Mouse (Mus musculus) hindlimb bud, embryonic 11.5 days (tissue): ENCODE data around the gene Ntn4.

Experiments used
- DNase-seq: peaks from one replicate; pipeline ENCODE4 v3.0.0-alpha.2; 2012; ENCODE audit warnings: low read depth, low spot score; ENCODE audit errors: extremely low spot score

The Ntn4 gene

DNA sequence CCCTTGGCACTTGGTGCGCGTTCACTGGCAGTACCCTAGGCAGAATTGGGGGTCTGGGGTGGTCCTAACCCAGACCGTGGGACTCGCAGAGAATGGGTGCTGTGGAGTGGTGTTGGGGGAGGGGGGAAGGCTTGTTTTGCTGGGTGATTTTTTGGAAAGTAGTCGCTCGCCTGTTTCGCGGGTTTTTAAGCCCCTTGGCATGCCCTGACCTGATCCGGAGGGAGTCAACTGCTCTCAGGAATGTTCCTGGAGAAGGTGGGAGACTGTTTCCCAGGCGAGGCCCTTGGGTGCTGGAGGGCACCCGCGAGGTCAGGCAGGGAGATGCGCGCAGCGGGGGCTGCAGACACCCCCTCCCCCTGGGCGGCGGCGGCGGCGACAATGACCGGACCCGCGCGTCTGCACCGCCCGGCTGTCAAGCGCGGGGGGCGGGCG is at the start of gene Ntn4:
Gene Ntn4, plus strand, starts transcription at position 161 of the 432 bp plus-strand sequence.
- DNase-seq, result no peak

DNA sequence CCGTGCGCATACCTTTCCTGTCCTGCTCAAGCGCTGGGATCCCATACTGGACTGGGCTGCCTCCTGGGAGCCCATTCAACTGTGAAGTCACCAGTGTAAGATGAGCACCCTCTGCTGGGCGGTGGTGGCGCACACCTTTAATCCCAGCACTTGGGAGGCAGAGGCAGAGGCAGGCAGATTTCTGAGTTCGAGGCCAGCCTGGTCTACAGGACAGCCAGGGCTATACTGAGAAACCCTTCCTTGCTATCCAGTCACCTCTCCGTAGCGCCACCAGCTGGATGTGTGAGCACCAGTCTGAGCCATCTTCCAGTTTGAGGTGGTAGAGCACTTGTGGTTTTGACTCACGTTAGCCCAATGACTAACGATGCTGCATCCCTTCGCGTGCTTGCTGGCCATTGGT is 48.0 kb upstream of the Ntn4 start:
- DNase-seq, result no peak

GRCm38 (mm10) chr10:93594022-93594482 is 46.4 kb upstream of the Ntn4 start:
- peak; percentile 37 for DNase-seq

GRCm38 (mm10) chr10:93595831-93596230 is 44.6 kb upstream of the Ntn4 start:
- DNase-seq, result no peak

GRCm38 (mm10) chr10:93596641-93597040 is 43.8 kb upstream of the Ntn4 start:
- no peak for DNase-seq

DNA sequence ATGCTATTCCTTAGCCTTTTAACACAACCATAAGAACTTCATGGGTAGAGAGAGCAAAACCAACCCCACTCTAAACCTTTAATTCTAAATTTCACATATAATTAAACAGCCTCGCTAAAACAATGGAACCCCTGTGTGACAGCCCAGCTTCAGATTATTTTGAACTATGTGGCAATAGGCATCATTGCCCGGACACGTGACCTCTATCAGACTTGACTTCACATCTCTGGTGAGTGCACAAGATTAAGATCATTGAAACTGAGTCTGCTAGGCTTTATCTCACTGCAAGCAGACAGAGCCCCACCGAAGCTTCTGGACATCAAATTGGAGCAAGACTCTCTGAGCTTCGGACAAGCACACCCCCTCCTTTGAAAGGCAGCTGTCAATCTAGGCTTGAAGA is 38.2 kb upstream of the Ntn4 start:
- no peak for DNase-seq

DNA sequence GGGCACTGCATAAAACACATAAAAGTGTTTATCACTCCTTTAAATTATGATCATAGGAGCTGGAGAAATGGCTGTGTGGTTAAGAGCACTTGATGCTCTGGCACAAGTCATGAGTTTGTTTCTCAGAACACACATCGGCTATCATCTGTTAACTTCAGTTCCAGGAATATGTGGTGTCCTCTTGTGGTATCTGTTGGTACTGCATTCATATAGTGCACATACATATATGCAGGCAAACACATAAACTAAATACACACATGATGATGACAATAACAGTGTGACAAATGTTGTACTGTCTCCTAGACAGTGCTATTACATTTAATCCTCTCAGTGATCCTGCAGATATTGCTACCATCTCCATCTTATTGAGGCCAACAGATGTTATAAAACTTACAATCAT is 37.2 kb upstream of the Ntn4 start:
- no peak for DNase-seq

DNA sequence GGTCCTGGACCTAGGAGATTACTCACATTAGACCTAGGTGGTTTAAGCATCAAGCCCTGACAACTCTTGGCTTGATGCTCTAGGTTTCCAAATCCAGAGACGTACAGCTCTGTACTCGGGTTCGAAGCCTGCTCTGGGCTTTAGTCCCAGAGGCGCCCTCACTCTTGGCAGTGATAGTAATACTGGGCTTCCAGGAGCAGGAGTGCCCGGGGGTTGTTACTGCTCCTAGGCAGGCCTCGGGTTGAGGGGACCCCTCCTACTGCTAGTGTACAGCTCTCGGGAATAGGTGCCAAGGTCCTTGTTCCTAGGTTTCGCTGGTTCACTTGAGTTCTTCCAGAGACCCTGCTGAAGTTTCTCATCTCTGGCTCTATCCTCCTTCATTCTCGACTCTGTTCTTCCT is 34.2 kb upstream of the Ntn4 start:
- DNase-seq, result no peak

- DNase-seq, result no peak
Observed at GRCm38 (mm10) chr10:93608051-93608450, 32.4 kb upstream of the Ntn4 start.

- no peak for DNase-seq
Observed at GRCm38 (mm10) chr10:93609236-93609635, 31.2 kb upstream of the Ntn4 start.

DNA sequence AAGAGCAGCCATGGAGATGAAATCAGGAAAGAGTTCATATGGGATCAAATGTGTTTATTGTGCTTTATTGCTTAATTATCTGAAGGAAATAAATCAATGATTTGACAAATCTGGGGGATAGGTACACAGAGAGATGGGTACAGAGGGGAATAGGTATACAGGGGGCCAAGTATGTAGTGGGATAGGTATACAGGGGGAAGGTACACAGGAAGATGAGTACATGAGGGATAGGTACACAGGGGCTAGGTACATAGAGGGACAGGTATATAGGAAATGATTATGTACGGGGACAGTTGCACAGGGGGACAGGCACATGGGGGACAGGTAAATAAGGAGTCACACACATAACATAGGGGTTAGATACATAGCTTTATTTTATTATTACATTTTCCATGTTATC is 29.6 kb upstream of the Ntn4 start:
- no peak for DNase-seq

DNA sequence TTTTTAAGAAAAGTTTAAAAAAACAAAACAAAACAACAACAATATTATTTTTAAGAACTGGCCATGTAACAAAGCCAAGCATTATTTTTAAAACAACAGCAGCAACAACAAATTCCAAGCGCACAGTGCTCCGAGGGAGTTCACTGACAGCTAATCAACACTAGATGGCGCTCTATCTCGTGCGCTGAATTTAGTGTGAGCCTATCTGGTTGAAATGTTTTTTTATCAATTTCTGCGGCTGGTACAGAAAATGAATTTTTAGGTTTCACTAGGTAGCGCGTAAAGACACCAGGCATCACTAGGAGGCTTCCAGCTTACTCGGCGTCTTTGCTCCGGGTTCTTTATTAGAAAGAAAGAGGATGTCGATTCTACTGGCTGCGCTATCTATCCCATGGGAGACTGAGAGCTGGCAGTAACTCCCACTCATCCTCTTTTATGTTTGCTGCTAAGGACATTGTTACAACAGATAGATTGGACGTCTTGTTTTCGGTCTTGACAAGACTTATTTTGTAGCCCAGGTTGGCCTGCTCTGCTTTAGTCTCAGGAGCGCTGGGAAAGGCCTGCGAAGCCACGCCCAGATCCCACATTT is 29.0 kb upstream of the Ntn4 start:
- no peak for DNase-seq

- no peak for DNase-seq
Observed at GRCm38 (mm10) chr10:93614850-93615249, 25.6 kb upstream of the Ntn4 start.

DNA sequence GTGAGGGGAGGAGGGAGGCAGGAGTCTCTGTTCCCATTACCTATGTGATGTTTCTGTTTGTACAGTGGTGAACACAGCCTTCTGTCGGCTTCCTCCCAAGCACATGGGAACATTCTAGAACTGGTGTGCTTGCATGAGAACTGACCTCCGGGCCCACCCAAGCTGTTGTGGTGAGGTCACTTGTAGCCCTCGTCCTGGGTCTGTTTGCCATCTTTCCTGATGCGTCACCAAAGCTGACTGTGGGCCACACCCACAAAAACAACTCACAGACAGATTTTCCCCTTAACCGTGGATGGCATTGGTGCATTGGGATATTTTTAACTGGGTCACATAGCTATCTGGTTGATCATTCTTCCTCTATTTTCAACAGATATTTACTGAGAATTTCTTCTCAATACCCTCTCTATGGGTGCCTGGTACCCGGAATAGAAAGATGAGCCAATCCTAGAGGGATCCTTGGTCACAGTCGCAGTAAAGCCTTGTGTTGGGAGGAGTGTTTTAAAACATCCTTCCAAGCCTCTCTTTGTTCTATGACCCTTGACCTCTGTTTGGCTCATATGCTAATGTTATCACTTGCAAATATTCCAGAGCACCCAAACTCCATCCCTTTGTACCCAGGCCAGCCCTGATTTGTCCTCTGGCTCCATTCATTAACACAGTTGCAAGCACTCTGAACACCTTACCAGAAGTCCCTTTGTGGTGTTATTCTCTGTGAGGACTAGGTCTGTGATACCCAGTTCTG is 19.9 kb upstream of the Ntn4 start:
- DNase-seq, result no peak

DNA sequence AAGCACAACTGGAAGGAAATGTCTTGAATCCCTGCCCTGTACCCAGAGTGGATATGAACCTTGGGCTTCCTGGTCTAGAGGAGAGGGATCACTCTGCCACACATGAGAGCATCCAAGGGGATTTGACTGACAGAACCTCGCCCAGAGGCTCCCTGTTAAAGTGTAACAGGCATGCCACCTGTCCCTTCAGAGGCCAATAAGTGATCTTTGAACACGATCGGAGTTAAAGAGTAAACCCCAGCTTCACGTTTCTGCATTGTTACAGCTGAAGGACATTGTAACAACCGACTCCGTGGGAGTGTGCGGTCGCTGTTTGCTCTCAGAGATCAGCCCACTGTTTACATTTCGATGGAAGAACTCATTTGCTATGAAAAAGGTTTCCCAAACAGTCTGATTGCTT is 16.8 kb upstream of the Ntn4 start:
- no peak for DNase-seq

GRCm38 (mm10) chr10:93624151-93624550 is 16.3 kb upstream of the Ntn4 start:
- DNase-seq, result no peak

- no peak for DNase-seq
Observed at GRCm38 (mm10) chr10:93630310-93630709, 10.2 kb upstream of the Ntn4 start.

DNA sequence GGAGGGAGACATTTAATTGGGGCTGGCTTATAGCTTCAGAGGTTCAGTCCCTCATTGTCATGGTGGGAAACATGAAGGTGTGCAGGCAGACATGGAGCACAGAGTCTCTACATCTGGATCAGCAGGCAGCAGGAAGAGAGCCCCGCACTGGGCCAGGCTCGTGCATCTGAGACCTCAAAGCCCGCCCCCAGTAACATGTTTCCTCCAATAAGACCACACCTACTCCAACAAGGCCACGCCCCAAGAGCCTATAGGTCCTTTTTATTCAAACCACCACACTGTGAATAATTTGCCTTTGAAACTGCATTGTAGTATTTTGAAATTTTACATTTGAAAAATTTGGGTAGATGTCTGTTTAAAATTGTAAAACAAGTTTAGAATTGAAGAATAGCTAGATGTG is 8.4 kb upstream of the Ntn4 start:
- DNase-seq, result no peak

DNA sequence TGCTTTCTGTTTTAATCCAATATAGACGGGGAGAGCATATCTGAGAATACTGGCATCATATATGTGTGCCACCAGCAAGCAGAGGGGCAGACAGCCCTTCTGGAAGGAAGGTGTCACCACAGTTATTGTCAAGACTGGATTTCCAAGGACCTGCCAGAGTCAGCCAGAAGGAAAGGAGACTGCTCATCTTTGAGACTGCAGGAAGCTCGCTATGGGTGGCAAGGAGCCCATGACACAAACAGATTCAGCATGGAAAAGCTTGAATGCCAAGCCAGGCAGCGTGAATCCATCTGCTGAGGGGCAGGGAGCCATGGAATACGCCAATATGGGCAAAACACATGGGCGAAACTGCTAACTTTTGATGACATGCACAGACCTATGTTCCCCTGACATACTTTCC is 6.9 kb upstream of the Ntn4 start:
- DNase-seq, result no peak

GRCm38 (mm10) chr10:93633971-93634370 is 6.5 kb upstream of the Ntn4 start:
- no peak for DNase-seq

GRCm38 (mm10) chr10:93635941-93636340 is 4.5 kb upstream of the Ntn4 start:
- no peak for DNase-seq

DNA sequence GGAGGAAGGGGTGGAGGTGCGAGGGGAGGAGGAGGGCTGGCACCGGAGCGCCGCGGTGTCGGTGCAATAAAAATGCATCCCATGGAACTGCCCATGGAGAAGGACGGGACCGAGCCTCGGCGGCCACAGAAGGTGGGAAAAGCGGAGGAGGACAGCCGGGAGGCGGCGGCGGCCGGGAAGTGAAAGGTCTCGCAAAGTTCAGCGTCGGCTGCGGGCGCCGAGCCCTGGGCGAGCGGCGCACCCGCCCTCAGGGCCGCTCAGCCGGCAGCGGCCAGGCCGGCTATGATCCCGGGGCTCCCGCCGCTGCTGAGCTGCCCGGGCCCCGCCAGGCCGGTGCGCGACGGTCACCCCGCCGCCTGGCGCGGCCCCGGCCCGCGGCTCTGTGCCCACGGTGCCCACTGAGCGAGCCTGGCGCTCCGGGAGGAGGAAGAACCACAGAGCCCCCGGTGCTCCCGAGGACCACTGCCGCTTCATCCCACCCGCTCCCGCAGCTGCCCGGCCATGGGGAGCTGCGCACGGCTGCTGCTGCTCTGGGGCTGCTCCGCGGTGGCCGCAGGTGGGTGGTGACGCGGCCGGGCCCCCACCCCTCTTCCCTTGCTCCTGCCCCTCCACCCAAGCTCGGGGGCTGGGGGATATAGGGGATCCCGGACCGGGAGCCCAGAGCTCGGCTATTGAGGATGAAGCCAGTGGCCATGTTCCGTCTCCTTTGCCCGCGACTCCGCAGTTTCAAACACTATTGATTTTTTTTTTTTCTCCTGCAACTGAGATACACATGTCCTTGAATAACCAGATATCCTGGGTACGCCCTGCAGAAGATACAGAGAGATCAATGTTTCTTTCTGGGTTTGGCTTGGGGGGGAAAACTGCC is 706 bp downstream of the Ntn4 start:
- no peak for DNase-seq
